Mouse (Mus musculus) kidney, postnatal 36 days (tissue): Measurements from ENCODE around the gene Fgfr1op2.

ENCODE experiments used
- DNase-seq, 2 experiments: peaks; one replicate each; pipeline ENCODE4 v3.0.0; 2021 to 2022; ENCODE audit warnings: mixed read lengths in 2 of 2

Fgfr1op2 gene

GRCm38 (mm10) chr6:146642276-146643183 is 65.5 kb downstream of the Fgfr1op2 start, which contains the start of the genes Med21 and Tm7sf3:
Gene Med21 (plus strand): TSS chr6:146642547.
Gene Tm7sf3 (minus strand): TSS chr6:146642824.
- DNase-seq = peak; percentile 99

DNA sequence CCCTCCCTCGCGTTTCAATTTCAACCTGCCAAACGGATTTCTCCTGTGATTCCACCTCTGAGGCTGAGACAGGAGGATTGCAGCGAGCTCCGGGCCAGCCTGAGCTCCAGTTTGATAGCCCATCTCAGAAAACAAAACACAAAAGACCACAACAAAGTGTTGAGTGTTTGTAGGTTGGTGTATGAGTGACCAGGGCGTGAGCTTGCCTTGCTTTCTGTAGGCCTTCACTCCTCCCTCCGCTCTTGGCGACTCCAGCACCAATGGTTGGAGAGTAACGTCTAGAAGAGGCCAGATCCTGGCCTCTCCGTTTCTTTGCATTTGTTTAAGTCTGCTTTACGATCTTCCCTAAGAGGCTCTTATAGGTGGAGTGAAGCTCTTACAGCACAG is 66.2 kb downstream of the Fgfr1op2 start:
- peak; percentile 44 to 46 for DNase-seq
